ENCODE assay signal across 8 mouse cellular contexts in genomic region chr3:66331592-66332400, GRCm38 (mm10). TPM values are rescaled to one million over a fixed set of nuclear protein-coding genes. Genes with fewer than 3 reads are reported as not detected.
DNase-seq lines count a peak whose midpoint lies in the region; ATAC-seq lines count a peak whose summit lies in the region.

No protein-coding gene starts in this region.

- H3K4me2 ChIP-seq in liver, embryonic 12.5 days, result no peak overlapping the region
- H3K4me2 ChIP-seq in embryonic facial prominence, embryonic 14.5 days (ENCODE audit: low read depth, low read length), result no peak overlapping the region

- H3K27me3 ChIP-seq in liver, embryonic 12.5 days (replicated peaks), result no peaks in the 10 kb centered on the region
- H3K27me3 ChIP-seq in embryonic facial prominence, embryonic 14.5 days (replicated peaks; ENCODE audit: control insufficient read depth, insufficient read depth, low read length), result no peaks in the 10 kb centered on the region
- no peaks in the 10 kb centered on the region for H3K27me3 ChIP-seq in hindbrain, embryonic 10.5 days (ENCODE audit: insufficient read depth, poor library complexity, severe bottlenecking)

- H3K36me3 ChIP-seq in liver, embryonic 12.5 days, result no peaks in the 10 kb centered on the region
- H3K36me3 ChIP-seq in embryonic facial prominence, embryonic 14.5 days (ENCODE audit: control insufficient read depth, insufficient read depth, low read length), result no peaks in the 10 kb centered on the region
- no peaks in the 10 kb centered on the region for H3K36me3 ChIP-seq in hindbrain, embryonic 10.5 days

- H3K9ac ChIP-seq in liver, embryonic 12.5 days, result no peak overlapping the region
- H3K9ac ChIP-seq in embryonic facial prominence, embryonic 14.5 days (ENCODE audit: low read depth, low read length), result no peak overlapping the region

- H3K4me3 ChIP-seq in liver, embryonic 12.5 days, result no peak overlapping the region
- H3K4me3 ChIP-seq in embryonic facial prominence, embryonic 14.5 days (ENCODE audit: low read depth, low read length), result no peak overlapping the region
- no peak overlapping the region for H3K4me3 ChIP-seq in hindbrain, embryonic 10.5 days

- WGBS in liver, embryonic 12.5 days (ENCODE audit: insufficient replicate concordance), result 49% methylated on average over 12 of the region's 12 CpGs
- WGBS in embryonic facial prominence, embryonic 14.5 days, result 51% methylated on average over 12 of the region's 12 CpGs
- WGBS in hindbrain, embryonic 10.5 days, result 55% methylated on average over 12 of the region's 12 CpGs

- H3K27ac ChIP-seq in liver, embryonic 12.5 days, result no peak overlapping the region
- no peak overlapping the region for H3K27ac ChIP-seq in embryonic facial prominence, embryonic 14.5 days (replicated peaks; ENCODE audit: low read depth, low read length)
- H3K27ac ChIP-seq in hindbrain, embryonic 10.5 days, result no peak overlapping the region; the same call in 1 of the 2 replicates

- H3K4me1 ChIP-seq in liver, embryonic 12.5 days, result no peaks in the 10 kb centered on the region
- no peaks in the 10 kb centered on the region for H3K4me1 ChIP-seq in embryonic facial prominence, embryonic 14.5 days (ENCODE audit: control insufficient read depth, insufficient read depth, low read length)
- peaks cover 8% of the 10 kb centered on the region for H3K4me1 ChIP-seq in hindbrain, embryonic 10.5 days (replicated peaks)

- ATAC-seq in liver, embryonic 12.5 days, result no peak
- peak; percentile 68; the same call in 1 of the 2 replicates for ATAC-seq in embryonic facial prominence, embryonic 14.5 days (ENCODE audit: low read depth)

- H3K9me3 ChIP-seq in liver, embryonic 12.5 days (replicated peaks), result no peaks in the 10 kb centered on the region
- no peaks in the 10 kb centered on the region for H3K9me3 ChIP-seq in embryonic facial prominence, embryonic 14.5 days (ENCODE audit: control insufficient read depth, low read length)
- no peaks in the 10 kb centered on the region for H3K9me3 ChIP-seq in hindbrain, embryonic 10.5 days

- peak; percentile 24 for DNase-seq in liver
- peak; percentile 72 for DNase-seq in brain, adult 2 months (ENCODE audit: low read depth, low spot score)
- DNase-seq in embryonic facial prominence, embryonic 14.5 days (ENCODE audit: low spot score), result peak; percentile 90
- peak; percentile 62 for DNase-seq in hindbrain, embryonic 10.5 days (ENCODE audit: low spot score)
- peak; percentile 36 for DNase-seq in layer of hippocampus, adult 9-10 months (ENCODE audit: low spot score)
- DNase-seq in lung, postnatal 25 days (ENCODE audit: low spot score), result peak; percentile 70
- peak; percentile 52 to 70 for DNase-seq in right cerebral cortex, postnatal 10 days (ENCODE audit: low spot score in 2 of 2)

RNA-seq across cellular contexts. Expression of gene Veph1, which starts 35.2 kb away (rescaled TPM):
- polyA plus RNA-seq in liver, embryonic 12.5 days (2016; fragmentation: Nextera tagmentation; extraction: Ambion mirVana), result 0.05 TPM in 1 of 2 replicates, not detected in the other
- polyA plus RNA-seq in embryonic facial prominence, embryonic 14.5 days (2014; fragmentation: Nextera tagmentation; extraction: Ambion mirVana), result 3.0 and 5.5 TPM in 2 replicates
- polyA plus RNA-seq in hindbrain, embryonic 10.5 days (2016; fragmentation: Nextera tagmentation; extraction: Ambion mirVana), result 9.3 and 11.4 TPM in 2 replicates

Comparison
In these comparisons a context has a peak if more than half of its experiments do, and no peak if none do; other contexts are left out.
1. DNase-seq: peak in every context shown above with its lines; median percentile 90 in embryonic facial prominence, embryonic 14.5 days; 72 in brain, adult 2 months; 70 in lung, postnatal 25 days; 62 in hindbrain, embryonic 10.5 days; 61 in right cerebral cortex, postnatal 10 days; 36 in layer of hippocampus, adult 9-10 months; 24 in liver.